Mouse (Mus musculus): ENCODE measurements around the gene Abcc5.

DNA sequence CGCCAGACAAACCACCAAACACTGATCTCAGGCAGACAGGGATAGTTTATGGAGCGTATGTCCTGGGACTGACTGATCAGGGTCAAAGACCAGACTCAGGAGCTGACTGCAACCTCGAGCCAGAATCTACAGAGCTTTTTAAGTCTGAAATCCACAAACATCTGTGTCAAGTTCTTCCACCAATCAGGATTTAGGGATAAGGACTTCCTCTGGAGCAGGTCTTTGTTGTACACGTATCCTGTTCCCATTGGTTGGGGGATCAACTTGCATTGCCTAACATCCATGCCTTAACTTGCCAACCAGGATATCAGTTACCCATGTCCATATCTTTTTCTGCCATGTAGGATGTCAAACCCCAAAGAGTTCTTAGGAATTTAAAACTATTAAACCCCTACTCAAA lies 1.4 kb upstream of the Abcc5 start:
- TF ChIP-seq CTCF (IDR thresholded peaks at IDR 0.05; ENCODE audit: low read depth) (no peak), EP300 (IDR thresholded peaks at IDR 0.05; ENCODE audit: low read depth) (no peak)

Data from liver, postnatal 0 days (tissue).